Mouse (Mus musculus): ENCODE results near the gene Rad51ap2. TPM values are rescaled to one million over a fixed set of nuclear protein-coding genes. Genes with fewer than 3 reads are reported as not detected.

Gene Rad51ap2
- 0.31 and 0.33 TPM in 2 replicates for polyA plus RNA-seq (2015; fragmentation: Nextera tagmentation; extraction: Ambion mirVana)

DNA sequence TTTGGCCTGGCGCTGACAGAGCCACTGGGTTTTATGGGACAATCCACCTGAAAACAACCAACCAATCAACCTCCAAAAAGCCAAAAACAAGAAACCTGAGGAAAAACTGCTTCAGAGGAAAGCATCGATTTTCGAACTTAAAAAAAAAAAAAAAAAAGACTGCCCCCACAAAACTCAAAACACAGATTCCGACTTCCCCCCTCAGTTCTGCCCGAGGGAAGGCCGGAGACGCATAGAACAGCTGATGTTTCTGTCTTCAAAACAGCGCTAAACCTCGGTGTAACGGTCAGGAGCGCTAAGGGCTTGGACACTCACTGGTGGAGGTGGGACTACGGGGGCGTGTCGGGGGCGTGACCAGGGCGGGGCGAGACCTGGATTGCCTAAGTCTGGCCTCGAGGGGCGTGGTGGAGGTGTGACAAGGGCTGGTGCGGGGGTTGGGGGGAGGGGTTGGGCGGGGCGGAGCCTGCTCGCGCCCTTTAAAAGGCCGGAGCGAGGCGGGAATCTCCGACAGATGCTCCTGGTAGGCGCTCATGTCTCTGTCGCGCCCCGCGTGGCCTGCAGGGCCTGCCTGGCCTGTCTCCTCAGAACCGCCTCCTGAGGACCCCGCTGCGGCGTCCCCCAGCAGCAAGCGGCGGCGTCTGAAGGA lies at the start of gene Rad51ap2:
Gene Rad51ap2, plus strand, starts transcription at position 531 of the 646 bp plus-strand sequence.
- no peaks in the 10 kb centered on the region for H3K4me1 ChIP-seq
- H3K9me3 ChIP-seq: no peaks in the 10 kb centered on the region
- under 1% methylated on average over 40 of the region's 40 CpGs for WGBS
- ATAC-seq (replicated peaks): peak; percentile 99
- peak within 1 kb of the TSS; percentile 62 for H3K4me3 ChIP-seq
- no peaks in the 10 kb centered on the region for H3K36me3 ChIP-seq
- H3K27me3 ChIP-seq: no peaks in the 10 kb centered on the region
- H3K4me2 ChIP-seq (replicated peaks): peak within 1 kb of the TSS; percentile 73
- no peak within 1 kb of the TSS for H3K27ac ChIP-seq (replicated peaks)
- peak within 1 kb of the TSS; percentile 64 for H3K9ac ChIP-seq (replicated peaks)

DNA sequence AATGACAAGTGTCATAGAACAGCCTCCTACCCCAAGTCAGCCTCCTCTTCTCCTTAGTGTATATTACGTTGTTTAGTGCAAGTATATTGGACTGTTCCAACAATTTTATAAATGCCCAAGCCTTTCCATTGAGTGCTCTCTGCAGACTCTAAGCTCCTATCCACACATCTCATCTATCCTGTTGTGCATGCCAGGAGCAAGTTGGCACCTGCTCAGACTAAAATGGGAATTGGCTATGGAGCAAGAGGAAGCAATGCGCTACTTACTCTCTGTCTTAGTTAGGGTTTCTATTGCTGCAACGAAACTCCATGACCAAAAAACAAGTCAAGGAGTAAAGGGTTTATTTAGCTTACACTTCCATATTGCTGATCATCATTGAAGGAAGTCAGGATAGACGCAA lies 48.2 kb upstream of the Rad51ap2 start:
- H3K4me3 ChIP-seq: no peak overlapping the region
- H3K4me1 ChIP-seq: no peaks in the 10 kb centered on the region
- no peak overlapping the region for H3K27ac ChIP-seq (replicated peaks)
- H3K27me3 ChIP-seq: no peaks in the 10 kb centered on the region
- H3K9me3 ChIP-seq: no peaks in the 10 kb centered on the region
- ATAC-seq (replicated peaks): no peak
- 87% methylated on average over 4 of the region's 4 CpGs for WGBS
- no peak overlapping the region for H3K4me2 ChIP-seq (replicated peaks)
- no peak overlapping the region for H3K9ac ChIP-seq (replicated peaks)
- H3K36me3 ChIP-seq: no peaks in the 10 kb centered on the region

GRCm38 (mm10) chr12:11418112-11418511 lies 37.8 kb upstream of the Rad51ap2 start:
- ATAC-seq (replicated peaks): no peak
- no peaks in the 10 kb centered on the region for H3K27me3 ChIP-seq
- WGBS: 86% methylated on average over 6 of the region's 6 CpGs

DNA sequence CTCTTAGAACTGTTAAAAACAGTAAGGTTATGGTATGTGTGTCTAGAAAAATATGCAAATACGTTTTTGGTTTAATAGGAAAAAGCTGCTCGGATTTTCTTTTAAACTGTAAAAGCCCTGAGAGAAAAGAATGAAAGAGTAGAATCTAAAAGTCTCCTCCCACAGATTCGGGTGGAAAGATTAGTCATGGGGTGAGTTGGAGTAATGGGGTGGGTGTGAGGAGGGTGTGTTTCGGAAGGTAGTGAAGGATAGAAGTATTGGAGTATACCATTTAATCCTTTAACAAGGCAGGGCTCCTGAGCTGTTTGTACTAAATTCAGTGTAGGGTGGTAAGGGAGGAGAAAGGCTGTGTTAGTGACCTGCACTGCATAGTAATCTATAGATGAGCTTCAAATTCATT lies 28.5 kb upstream of the Rad51ap2 start:
- no peak overlapping the region for H3K4me3 ChIP-seq
- WGBS: 64% methylated on average over 4 of the region's 4 CpGs
- no peaks in the 10 kb centered on the region for H3K4me1 ChIP-seq

More at GRCm38 (mm10) chr12:11418112-11418511, 37.8 kb upstream of the Rad51ap2 start:
- Histone ChIP-seq H3K9ac (replicated peaks) (no peak overlapping the region), H3K36me3 (no peaks in the 10 kb centered on the region), H3K4me1 (no peaks in the 10 kb centered on the region), H3K4me3 (no peak overlapping the region), H3K4me2 (replicated peaks) (no peak overlapping the region), H3K9me3 (no peaks in the 10 kb centered on the region), H3K27ac (replicated peaks) (no peak overlapping the region)

DNA sequence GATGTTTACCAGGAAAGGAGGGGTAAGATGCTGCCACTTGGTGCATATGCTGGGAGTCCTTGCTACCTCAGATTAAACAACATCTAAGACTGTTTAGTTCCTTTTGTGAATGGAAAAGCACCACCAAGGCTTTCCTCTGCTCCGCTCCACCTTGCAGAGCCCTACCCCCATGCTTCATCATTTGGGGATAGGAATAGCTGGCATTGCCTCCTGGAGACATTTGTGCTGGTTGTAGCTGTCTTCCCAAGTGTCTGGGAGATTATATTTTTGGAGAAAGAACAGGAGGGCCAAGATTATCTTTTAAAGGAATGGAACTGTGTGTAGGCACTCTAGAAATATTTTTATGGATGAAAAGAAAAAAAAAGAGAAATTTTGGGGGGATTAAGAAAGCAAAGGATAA lies 22.8 kb upstream of the Rad51ap2 start:
- Histone ChIP-seq H3K4me1 (peaks cover 23% of the 10 kb centered on the region), H3K4me2 (replicated peaks) (no peak overlapping the region), H3K9me3 (no peaks in the 10 kb centered on the region), H3K4me3 (no peak overlapping the region), H3K27me3 (0 out of 2 replicates have a peak, but pooled peaks cover 3% of the 10 kb centered on the region), H3K27ac (replicated peaks) (no peak overlapping the region), H3K9ac (replicated peaks) (no peak overlapping the region), H3K36me3 (no peaks in the 10 kb centered on the region)
- WGBS: 90% methylated on average over 1 of the region's 1 CpGs
- ATAC-seq (replicated peaks): no peak

More for the DNA sequence above, 28.5 kb upstream of the Rad51ap2 start:
- Histone ChIP-seq H3K36me3 (no peaks in the 10 kb centered on the region), H3K4me2 (replicated peaks) (no peak overlapping the region), H3K27me3 (no peaks in the 10 kb centered on the region), H3K9me3 (no peaks in the 10 kb centered on the region), H3K9ac (replicated peaks) (no peak overlapping the region), H3K27ac (replicated peaks) (no peak overlapping the region)
- no peak for ATAC-seq (replicated peaks)

- Histone ChIP-seq H3K9ac (replicated peaks) (no peak overlapping the region), H3K4me3 (no peak overlapping the region), H3K36me3 (no peaks in the 10 kb centered on the region), H3K27ac (replicated peaks) (no peak overlapping the region), H3K27me3 (0 out of 2 replicates have a peak, but pooled peaks cover 4% of the 10 kb centered on the region), H3K4me1 (peaks cover 24% of the 10 kb centered on the region), H3K4me2 (replicated peaks) (no peak overlapping the region), H3K9me3 (no peaks in the 10 kb centered on the region)
- 38% methylated on average over 1 of the region's 1 CpGs for WGBS
- no peak for ATAC-seq (replicated peaks)
Measured at GRCm38 (mm10) chr12:11433716-11434115, 22.2 kb upstream of the Rad51ap2 start.

GRCm38 (mm10) chr12:11434446-11434845 lies 21.4 kb upstream of the Rad51ap2 start:
- 0 out of 2 replicates have a peak overlapping the region, but pooled peaks have one; percentile 48 for H3K4me3 ChIP-seq
- H3K36me3 ChIP-seq: no peaks in the 10 kb centered on the region
- H3K4me1 ChIP-seq: peaks cover 24% of the 10 kb centered on the region
- no peak overlapping the region for H3K27ac ChIP-seq (replicated peaks)
- H3K9me3 ChIP-seq: no peaks in the 10 kb centered on the region
- ATAC-seq (replicated peaks): no peak
- H3K4me2 ChIP-seq (replicated peaks): no peak overlapping the region; the same call in 1 of the 2 replicates
- 74% methylated on average over 8 of the region's 8 CpGs for WGBS
- H3K27me3 ChIP-seq: 0 out of 2 replicates have a peak, but pooled peaks cover 6% of the 10 kb centered on the region
- no peak overlapping the region for H3K9ac ChIP-seq (replicated peaks)

DNA sequence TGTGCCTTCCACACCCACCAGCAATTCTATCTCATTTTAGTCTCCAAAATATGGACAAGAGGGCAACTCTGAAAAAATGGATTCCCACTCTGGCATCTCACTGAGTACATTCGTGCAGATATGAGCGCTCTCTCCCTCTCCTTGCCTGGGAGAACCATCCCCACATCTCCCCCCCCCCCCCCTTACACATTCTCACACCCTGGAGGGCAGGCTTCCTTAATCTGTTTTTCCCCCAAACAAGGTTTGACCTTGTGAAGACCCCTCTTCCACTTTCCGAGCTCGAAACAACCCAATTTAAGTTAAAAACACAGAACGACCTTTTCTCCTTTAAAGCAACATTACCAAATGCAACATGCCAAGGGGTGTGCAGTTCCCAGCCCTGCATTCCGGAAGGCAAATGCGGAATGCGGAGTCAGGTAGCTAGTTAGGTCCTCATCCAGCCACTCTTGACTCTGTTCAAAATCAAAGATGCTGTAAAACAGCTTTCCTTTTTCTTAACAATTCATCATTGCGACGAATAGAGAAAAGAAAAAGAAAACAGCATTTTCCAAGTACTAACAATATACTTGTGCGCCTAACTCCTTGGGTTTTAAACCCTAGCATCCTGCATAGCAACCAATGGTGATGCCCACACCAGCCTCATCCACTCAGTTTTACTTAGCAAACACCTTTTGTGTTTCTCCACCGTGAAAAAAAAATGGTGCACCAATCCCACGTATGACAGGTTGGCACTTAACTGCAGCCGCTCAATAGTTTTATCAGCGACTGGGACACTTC lies 20.4 kb upstream of the Rad51ap2 start:
- 0 out of 2 replicates have a peak, but pooled peaks cover 6% of the 10 kb centered on the region for H3K27me3 ChIP-seq
- peak overlapping the region; percentile 48 for H3K4me3 ChIP-seq
- peak overlapping the region; percentile 76; the same call in 1 of the 2 replicates for H3K27ac ChIP-seq (replicated peaks)
- 9% methylated on average over 15 of the region's 15 CpGs for WGBS
- peak overlapping the region; percentile 51 for H3K9ac ChIP-seq (replicated peaks)
- peaks cover 24% of the 10 kb centered on the region for H3K4me1 ChIP-seq
- no peak for ATAC-seq (replicated peaks)
- no peaks in the 10 kb centered on the region for H3K9me3 ChIP-seq
- H3K36me3 ChIP-seq: no peaks in the 10 kb centered on the region
- peak overlapping the region; percentile 84 for H3K4me2 ChIP-seq (replicated peaks)

- WGBS: under 1% methylated on average over 12 of the region's 12 CpGs
- peak; percentile 47 for ATAC-seq (replicated peaks)
Measured at GRCm38 (mm10) chr12:11436023-11436350, 19.9 kb upstream of the Rad51ap2 start.

DNA sequence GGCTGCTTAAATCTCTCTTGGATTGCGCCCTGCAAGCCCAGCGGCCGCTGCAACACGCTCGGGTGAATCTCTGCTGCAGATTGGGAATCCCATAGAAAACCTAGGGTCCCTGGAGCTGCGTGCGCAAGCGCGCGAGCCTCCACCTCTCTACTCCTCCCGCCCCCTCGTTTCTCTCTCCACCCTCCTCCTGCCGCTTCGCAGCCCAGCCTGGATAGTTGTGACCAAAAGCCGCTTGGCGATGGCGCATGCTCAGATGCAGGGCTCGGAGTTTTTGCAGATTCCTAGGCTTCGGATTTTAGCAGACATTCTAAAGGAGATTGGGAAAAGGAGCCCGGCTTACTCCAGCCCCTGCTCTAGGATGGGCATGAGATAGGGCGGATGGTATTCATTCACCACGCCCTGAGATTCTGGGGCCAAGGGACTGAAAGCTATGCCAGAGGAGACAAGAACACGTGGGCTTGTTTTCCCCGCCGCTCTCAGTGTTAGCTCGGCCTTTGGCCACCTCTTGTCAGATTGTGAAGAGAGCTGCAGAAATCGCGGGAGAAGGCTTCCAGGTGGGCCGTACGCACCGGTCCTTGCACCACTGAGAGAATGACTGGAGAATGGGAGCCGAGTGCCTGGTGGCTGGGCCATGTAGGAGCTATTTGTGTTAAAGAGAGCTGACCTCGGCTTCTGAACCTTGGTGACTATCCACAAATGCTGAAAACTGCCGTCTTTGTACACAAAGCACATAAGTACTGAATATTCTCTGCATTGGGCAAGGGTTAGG lies 19.2 kb upstream of the Rad51ap2 start, which contains the start of gene Vsnl1:
Gene Vsnl1, minus strand, starts transcription at position 117 of the 769 bp plus-strand sequence.
- Histone ChIP-seq H3K4me3 (peak within 1 kb of the TSS; percentile 48), H3K4me2 (replicated peaks) (peak within 1 kb of the TSS; percentile 84), H3K4me1 (peaks cover 24% of the 10 kb centered on the region), H3K36me3 (no peaks in the 10 kb centered on the region), H3K9me3 (no peaks in the 10 kb centered on the region), H3K27ac (replicated peaks) (peak within 1 kb of the TSS; percentile 76), H3K9ac (replicated peaks) (peak within 1 kb of the TSS; percentile 51), H3K27me3 (0 out of 2 replicates have a peak, but pooled peaks cover 6% of the 10 kb centered on the region)
- peak; percentile 96 for ATAC-seq (replicated peaks)
- 2% methylated on average over 34 of the region's 34 CpGs for WGBS

More at GRCm38 (mm10) chr12:11436023-11436350, 19.9 kb upstream of the Rad51ap2 start:
- peak overlapping the region; percentile 84 for H3K4me2 ChIP-seq (replicated peaks)
- H3K36me3 ChIP-seq: no peaks in the 10 kb centered on the region
- peak overlapping the region; percentile 51 for H3K9ac ChIP-seq (replicated peaks)
- H3K9me3 ChIP-seq: no peaks in the 10 kb centered on the region
- 0 out of 2 replicates have a peak, but pooled peaks cover 6% of the 10 kb centered on the region for H3K27me3 ChIP-seq
- peak overlapping the region; percentile 48 for H3K4me3 ChIP-seq
- peak overlapping the region; percentile 76 for H3K27ac ChIP-seq (replicated peaks)
- H3K4me1 ChIP-seq: peaks cover 24% of the 10 kb centered on the region

DNA sequence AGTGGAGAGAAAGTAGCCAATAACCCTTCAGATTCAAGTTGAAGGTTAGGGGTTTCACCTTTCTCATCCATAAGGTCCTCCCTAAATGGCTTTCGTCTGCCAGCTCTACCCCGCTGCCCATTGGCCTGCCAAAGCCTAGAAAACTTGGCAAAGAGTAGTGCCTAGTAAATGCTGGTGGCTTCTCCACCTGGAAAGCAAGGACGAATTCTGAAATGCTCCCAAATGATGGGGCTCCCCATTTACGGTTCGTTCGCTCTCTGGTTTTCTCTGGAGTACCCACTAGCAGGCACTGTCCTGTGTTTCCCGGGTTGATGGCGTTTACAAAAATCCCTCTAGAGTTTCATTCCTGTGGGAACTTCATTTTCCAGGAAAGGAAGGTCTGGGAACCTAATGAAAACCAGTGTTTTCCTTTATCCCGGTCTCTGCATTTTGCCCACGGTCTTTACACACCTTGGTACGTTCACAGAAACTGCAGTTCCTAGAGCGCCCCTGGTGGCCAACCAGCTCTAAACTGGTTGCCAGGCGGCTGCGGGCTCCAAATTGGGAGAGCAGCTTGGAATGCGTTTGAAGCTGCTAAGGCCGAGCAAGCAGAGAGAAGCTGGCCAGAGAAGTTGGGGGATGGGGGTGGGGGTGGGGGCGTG lies 18.5 kb upstream of the Rad51ap2 start:
- Histone ChIP-seq H3K9me3 (no peaks in the 10 kb centered on the region), H3K27ac (replicated peaks) (peak overlapping the region; percentile 76; the same call in 1 of the 2 replicates), H3K4me2 (replicated peaks) (peak overlapping the region; percentile 84), H3K4me1 (peaks cover 24% of the 10 kb centered on the region), H3K9ac (replicated peaks) (peak overlapping the region; percentile 51), H3K36me3 (no peaks in the 10 kb centered on the region), H3K27me3 (0 out of 2 replicates have a peak, but pooled peaks cover 6% of the 10 kb centered on the region), H3K4me3 (peak overlapping the region; percentile 48)
- WGBS: 17% methylated on average over 16 of the region's 17 CpGs
- ATAC-seq (replicated peaks): peak; percentile 55

Data from forebrain, embryonic 15.5 days (tissue).